Mouse (Mus musculus) ES-E14 (cell line): ENCODE data around the gene Hoxa5. TPM values are rescaled to one million over a fixed set of nuclear protein-coding genes. Genes with fewer than 3 reads are reported as not detected.
A peak's percentile ranks its signal among the peaks of the same experiment; 100 is the strongest.

Experiments used
- DNase-seq: peaks from one replicate; pipeline ENCODE4 v3.0.0-alpha.2; 2013; ENCODE audit warnings: low read depth, low spot score
- H3K27ac ChIP-seq: 2 replicates; pipeline ENCODE4 v1.5.1; 2012; ENCODE audit warnings: low read depth, mild to moderate bottlenecking, low read length, moderate library complexity, mixed read lengths; ENCODE audit not compliant: poor library complexity, insufficient read depth, severe bottlenecking
- H3K36me3 ChIP-seq: 2 replicates; pipeline ENCODE4 v1.6.1; 2012; ENCODE audit warnings: mild to moderate bottlenecking, low read length, moderate library complexity, mixed read lengths; ENCODE audit not compliant: control insufficient read depth, poor library complexity, insufficient read depth, severe bottlenecking
- H3K4me1 ChIP-seq, 2 experiments: fragments of 150-350 bp in 1 of 2; sonication (generic) in 1 of 2; 2 replicates each; pipeline ENCODE4 v1.6.1; 2012; ENCODE audit warnings: low read length in 2 of 2, mild to moderate bottlenecking in 1 of 2, mixed read lengths in 1 of 2; ENCODE audit not compliant: control insufficient read depth in 2 of 2, insufficient read depth in 2 of 2, poor library complexity in 1 of 2
- H3K4me3 ChIP-seq, 2 experiments: fragments of 150-350 bp in 1 of 2; sonication (generic) in 1 of 2; 2 replicates each; pipeline ENCODE4 v1.5.1; 2012; ENCODE audit warnings: low read length in 2 of 2, low read depth in 1 of 2, mild to moderate bottlenecking in 1 of 2, mixed read lengths in 1 of 2; ENCODE audit not compliant: insufficient read depth in 1 of 2, poor library complexity in 1 of 2, severe bottlenecking in 1 of 2
- H3K9ac ChIP-seq: 2 replicates; pipeline ENCODE4 v1.6.1; 2012; ENCODE audit warnings: low read depth, mild to moderate bottlenecking, low read length, mixed read lengths; ENCODE audit not compliant: poor library complexity, insufficient read depth, severe bottlenecking
- H3K9me3 ChIP-seq: fragments of 150-350 bp; sonication (generic); 2 replicates; pipeline ENCODE4 v1.6.1; 2012; ENCODE audit warnings: low read depth, mild to moderate bottlenecking, low read length; ENCODE audit not compliant: control insufficient read depth, insufficient read depth
- CHD2 ChIP-seq: IDR thresholded peaks from 2 replicates; pipeline ENCODE4 v1.6.1; 2014; ENCODE audit warnings: mild to moderate bottlenecking, low read depth, low read length, inconsistent platforms
- HCFC1 ChIP-seq: IDR thresholded peaks from 2 replicates; pipeline ENCODE4 v1.6.1; 2012; ENCODE audit warnings: low read length, inconsistent platforms, borderline replicate concordance; ENCODE audit not compliant: insufficient read depth
- MAFK ChIP-seq: IDR thresholded peaks from 2 replicates; pipeline ENCODE4 v1.6.1; 2014; ENCODE audit warnings: mild to moderate bottlenecking, low read depth, low read length, inconsistent platforms; ENCODE audit not compliant: insufficient read depth
- ZC3H11A ChIP-seq: IDR thresholded peaks from 2 replicates; pipeline ENCODE4 v1.6.1; 2012; ENCODE audit warnings: low read depth, mild to moderate bottlenecking, inconsistent platforms, low read length, borderline replicate concordance
- ZNF384 ChIP-seq: IDR thresholded peaks from 2 replicates; pipeline ENCODE4 v1.6.1; 2012; ENCODE audit warnings: low read depth, low read length, inconsistent platforms
- in situ Hi-C, 2 experiments: fragments of 600-800 bp; cut with MboI; formaldehyde crosslinking; loops; one replicate each; pipeline ENCODE4 v1.15.1; 2025; ENCODE audit warnings: low sequenced_read_pairs in 2 of 2, inconsistent platforms in 1 of 2; ENCODE audit not compliant: unreplicated experiment in 2 of 2
- total RNA-seq: library from RNA; depleted of rRNA; stranded (reverse); fragments of 300-350 nt; gene quantifications from 2 replicates; pipeline ENCODE4 v1.2.3, GENCODE M21; 2012

The Hoxa5 gene
- total RNA-seq, 1 experiment: 0.49 TPM

DNA sequence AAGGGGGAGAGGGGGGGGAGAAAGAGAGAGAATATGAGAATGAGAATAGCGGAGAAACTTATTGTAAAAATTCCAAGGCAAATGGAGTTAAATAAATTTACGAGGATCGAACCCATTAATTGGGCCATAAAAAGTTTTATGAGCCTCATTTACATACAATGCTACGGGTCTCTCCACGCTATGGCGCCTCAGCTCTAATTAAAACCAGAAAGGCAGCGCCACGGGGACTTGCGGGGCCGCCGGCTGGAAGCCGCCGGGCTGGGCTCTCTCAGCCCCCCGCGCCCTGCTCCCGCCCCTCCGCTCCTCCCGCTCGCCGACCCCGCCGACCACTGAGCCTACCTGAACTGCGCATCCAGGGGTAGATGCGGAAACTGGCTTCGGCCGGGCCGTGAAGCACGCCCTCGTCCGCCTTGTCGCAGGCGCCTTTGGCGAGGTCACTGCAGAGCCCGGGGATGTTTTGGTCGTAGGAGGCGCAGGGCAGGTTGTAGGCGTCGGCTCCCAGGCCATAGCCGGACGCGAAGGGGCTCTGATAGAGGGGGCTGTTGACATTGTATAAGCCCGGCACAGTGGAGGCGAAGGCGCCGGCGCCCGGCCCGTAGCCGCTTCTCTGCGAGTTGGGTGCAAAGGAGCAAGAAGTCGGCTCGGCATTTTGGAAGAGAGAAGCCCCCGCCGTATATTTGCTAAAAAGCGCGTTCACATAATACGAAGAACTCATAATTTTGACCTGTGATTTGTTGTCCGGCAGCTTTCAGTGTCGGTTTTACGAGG lies 12.5 kb upstream of the Hoxa5 start:
- TF ChIP-seq CHD2: no peak
- TF ChIP-seq HCFC1: no peak
- no peak for TF ChIP-seq ZC3H11A
- TF ChIP-seq ZNF384: no peak
- TF ChIP-seq MAFK: no peak
- in situ Hi-C loops: loop anchor here (5.0 to 25.0 kb wide), 2 partner anchors 605 to 1045 kb away; no protein-coding TSS in a partner anchor
- Histone ChIP-seq H3K9ac (no peak overlapping the region), H3K27ac (no peak overlapping the region), H3K9me3 (no peaks in the 10 kb centered on the region), H3K4me3 (peak overlapping the region; percentile 49 to 51), H3K36me3 (no peaks in the 10 kb centered on the region), H3K4me1 (peaks cover 0 to 5% of the 10 kb centered on the region in 2 experiments; a peak in 1 of 4 replicates)
- no peak for DNase-seq

DNA sequence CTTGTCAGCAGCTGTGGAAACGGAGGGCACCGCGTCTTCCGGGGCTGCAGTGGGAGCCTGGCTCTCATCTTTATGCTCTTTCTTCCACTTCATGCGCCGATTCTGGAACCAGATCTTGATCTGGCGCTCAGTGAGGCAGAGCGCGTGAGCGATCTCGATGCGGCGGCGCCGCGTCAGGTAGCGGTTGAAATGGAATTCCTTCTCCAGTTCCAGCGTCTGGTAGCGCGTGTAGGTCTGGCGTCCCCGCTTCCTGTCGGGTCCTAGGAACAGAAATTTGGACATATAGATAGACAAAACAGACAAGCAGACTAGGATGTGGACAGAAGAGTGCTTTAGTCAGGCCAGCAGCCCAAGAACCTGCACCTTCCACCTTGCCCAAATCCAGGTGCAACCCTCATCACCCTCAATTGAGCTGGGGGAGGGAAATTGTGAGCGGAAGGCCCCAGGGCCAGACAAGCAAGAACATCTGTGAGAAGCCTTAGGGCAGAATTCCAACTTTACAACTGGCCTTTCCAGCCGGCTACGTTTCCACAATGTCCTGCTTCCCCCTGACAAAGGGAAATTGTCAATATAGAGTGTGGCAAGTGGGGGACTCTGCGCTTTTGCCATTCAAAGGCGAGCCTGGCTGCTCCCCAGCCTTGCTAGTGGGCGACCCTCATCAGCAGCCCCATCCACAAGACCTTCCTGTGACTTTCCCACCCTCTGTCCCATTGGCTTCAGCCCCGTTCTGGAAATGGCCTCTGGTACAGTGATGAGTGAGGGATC lies 11.6 kb upstream of the Hoxa5 start:
- Histone ChIP-seq H3K4me1 (peaks cover 0 to 4% of the 10 kb centered on the region in 2 experiments; a peak in 1 of 4 replicates), H3K9me3 (no peaks in the 10 kb centered on the region), H3K4me3 (no peak overlapping the region), H3K36me3 (no peaks in the 10 kb centered on the region), H3K9ac (no peak overlapping the region), H3K27ac (no peak overlapping the region)
- in situ Hi-C loops: loop anchor here (5.0 to 25.0 kb wide), 2 partner anchors 604 to 1044 kb away; no protein-coding TSS in a partner anchor
- TF ChIP-seq CHD2: no peak
- TF ChIP-seq HCFC1: no peak
- no peak for TF ChIP-seq ZC3H11A
- TF ChIP-seq MAFK: no peak
- TF ChIP-seq ZNF384: no peak
- DNase-seq: no peak

DNA sequence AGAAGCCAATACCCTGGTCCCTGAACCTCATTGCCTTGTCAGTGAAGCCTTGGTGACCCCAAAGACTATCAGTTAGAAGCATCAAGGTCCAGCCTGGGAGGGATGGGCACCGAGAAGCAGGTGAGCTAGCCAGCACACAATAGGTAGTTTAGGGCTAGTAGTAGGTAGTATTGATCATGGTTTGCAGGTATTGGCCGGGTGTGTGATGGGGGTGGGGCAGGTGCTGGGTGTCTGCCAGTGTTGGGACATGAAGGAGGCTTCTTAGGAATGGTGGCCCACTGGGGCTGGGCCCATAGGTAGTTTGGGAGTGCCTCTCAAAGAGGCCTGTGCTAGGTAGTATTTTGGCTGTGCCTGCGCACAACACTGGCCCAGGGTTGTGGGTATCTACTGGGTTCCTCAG lies 10.7 kb upstream of the Hoxa5 start:
- Histone ChIP-seq H3K4me3 (no peak overlapping the region), H3K36me3 (no peaks in the 10 kb centered on the region), H3K27ac (no peak overlapping the region), H3K9ac (no peak overlapping the region), H3K9me3 (no peaks in the 10 kb centered on the region), H3K4me1 (peaks cover 0 to 4% of the 10 kb centered on the region in 2 experiments; a peak in 1 of 4 replicates)
- TF ChIP-seq ZC3H11A (no peak), MAFK (no peak), ZNF384 (no peak), HCFC1 (no peak), CHD2 (no peak)
- in situ Hi-C loops: loop anchor here (5.0 to 25.0 kb wide), 2 partner anchors 603 to 1043 kb away; no protein-coding TSS in a partner anchor
- DNase-seq: no peak

DNA sequence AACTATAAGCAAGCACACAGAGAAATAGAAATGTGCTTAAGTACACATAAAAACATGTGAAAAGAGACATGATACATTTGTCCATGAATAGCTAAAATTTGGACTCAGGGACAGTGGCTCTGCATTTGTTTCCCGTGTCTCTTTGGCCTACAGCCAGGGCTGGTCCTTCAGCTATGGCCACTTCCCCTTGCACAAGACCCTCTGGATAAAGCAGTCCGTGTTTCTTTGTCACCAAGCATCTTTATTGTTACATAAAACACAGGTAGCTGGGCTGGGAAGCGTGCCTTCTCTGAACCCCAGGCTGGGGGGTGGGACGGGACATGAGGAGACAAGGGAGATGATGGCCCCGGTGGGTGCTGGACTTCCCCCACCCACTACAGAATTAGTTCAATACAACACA lies 9.9 kb upstream of the Hoxa5 start:
- Histone ChIP-seq H3K4me3 (no peak overlapping the region), H3K9me3 (no peaks in the 10 kb centered on the region), H3K27ac (no peak overlapping the region), H3K36me3 (no peaks in the 10 kb centered on the region), H3K9ac (no peak overlapping the region), H3K4me1 (peaks cover 0 to 4% of the 10 kb centered on the region in 2 experiments; a peak in 1 of 4 replicates)
- TF ChIP-seq MAFK: no peak
- no peak for TF ChIP-seq ZNF384
- TF ChIP-seq ZC3H11A: no peak
- in situ Hi-C loops: loop anchor here in 1 of 2 experiments (25.0 kb wide), 1 partner anchor 602 kb away; no protein-coding TSS in a partner anchor
- DNase-seq: no peak
